Mouse (Mus musculus): Measurements from ENCODE around the gene Fam131b. TPM values are rescaled to one million over a fixed set of nuclear protein-coding genes. Genes with fewer than 3 reads are reported as not detected.

Fam131b gene
- 1 to 10 TPM in 1 of 2 experiments, under 1 TPM in 1; 0.81 to 1.2 TPM for total RNA-seq (2021)
- long read RNA-seq, experiment 1, result 0 reads
- long read RNA-seq, experiment 2, result 0 reads

DNA sequence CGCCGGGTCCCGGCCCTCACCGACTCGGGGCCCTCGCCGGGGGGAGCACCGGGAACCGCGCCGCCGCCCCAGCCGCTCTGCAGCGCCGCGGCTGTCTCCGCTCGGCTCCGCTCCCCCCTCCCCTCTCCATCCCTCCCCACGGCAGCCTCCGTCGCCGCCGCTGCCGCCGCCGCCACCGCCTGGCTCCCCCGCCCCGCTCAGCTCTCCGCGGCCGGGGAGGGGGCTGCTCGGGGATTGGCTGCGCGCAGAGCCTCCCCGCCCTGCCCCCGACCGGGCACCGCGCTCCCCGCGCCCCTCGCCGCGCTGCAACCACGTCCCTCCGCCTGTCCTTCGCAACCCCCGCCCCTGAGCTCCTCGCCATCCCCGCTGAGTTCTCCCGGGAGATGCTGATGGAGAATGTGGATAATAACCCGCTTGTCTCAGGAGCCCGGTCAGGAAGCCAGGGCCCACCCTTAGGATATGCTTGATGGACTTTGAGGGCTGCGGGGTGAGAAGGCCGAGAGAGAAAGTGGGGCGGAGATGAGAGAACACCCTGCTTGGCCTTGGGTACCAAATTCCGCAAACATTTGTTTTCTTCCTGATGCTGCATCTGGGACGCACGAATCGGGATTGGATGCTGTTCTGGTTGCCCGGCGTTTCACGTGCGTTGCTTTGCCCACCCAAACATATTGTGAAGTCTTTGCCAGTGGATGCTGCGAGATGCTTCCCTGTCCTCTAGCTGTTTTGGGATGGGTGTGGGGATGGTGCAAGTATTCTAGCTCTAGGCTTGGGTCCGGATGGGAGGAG lies at the start of gene Fam131b:
TSS of gene Fam131b (minus strand) at position 162 of the 786 bp plus-strand sequence.
- DNase-seq, result peak; percentile 20

DNA sequence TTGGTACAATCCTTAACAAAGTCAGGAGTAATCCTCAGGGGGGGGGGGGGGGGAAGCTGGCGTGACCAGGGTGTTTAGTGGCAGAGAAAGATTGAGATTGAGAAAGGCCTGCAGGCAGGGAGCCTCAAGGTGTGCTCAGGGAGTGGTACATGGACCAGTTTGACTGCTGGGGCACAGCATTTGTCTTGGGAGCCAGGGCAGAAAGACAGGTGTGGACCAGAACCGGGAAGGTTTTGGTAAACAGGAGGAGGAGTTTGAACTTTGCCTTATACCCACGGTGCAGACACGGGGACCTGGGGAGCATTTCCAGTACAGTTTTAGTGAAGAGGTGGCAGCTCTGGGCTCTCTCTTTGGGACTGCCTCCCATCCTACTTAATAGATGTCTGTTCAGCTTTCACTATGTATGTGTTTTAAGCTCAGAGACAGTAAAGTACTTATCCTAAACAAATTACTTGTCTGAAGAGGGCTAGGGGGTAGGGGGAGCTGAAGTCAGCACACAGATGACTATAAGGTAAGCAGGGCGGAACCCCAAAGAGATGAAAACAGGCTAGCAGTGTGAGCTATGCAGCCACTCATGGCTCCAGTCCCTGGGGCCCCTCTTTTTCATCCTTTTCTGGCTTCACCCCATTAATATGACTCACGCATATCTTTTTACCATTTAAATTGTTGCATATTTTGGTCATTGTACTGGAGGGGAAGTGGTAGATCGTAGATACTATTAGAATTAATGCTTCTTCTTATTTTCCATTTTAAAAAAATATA lies 49.4 kb upstream of the Fam131b start:
- DNase-seq, result no peak

DNA sequence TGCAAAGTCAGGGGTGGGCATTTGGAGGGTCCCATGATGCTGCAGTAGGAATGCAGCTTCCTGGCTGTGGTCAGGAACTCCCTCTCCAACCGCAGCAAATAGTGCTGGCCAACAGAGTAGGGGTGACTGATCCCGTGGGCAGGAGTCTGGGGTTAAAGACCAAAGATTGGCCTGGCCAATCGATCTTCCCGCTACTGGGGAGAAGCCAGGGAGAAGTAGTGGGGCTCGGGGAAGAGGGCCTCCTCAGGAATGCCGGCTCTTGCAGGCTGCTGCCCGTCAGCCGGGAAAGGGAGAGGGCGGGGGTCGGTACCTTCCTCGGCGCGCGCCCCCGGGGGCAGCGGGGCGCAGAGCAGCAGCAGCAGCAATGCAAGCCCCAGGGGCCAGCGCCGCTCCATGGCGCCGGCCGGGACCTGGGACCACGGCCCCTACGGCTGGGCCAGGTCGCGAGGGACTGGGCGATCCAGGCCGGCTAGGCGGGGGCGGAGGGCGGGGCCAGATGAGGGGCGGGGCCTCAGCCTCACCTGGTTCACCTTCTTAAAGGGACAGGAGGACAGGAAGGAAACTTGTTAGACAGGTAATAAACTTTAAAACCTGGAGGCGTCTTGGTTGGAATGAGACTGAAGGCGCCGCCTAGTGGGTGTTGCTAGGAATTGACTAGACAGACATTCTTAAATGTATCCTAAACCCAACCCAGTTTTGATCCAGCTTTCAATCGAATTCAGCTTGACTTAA lies 48.5 kb upstream of the Fam131b start, which contains the start of gene Epha1:
TSS of gene Epha1 (minus strand) at position 453 of the 732 bp plus-strand sequence.
- peak; percentile 67 for DNase-seq

DNA sequence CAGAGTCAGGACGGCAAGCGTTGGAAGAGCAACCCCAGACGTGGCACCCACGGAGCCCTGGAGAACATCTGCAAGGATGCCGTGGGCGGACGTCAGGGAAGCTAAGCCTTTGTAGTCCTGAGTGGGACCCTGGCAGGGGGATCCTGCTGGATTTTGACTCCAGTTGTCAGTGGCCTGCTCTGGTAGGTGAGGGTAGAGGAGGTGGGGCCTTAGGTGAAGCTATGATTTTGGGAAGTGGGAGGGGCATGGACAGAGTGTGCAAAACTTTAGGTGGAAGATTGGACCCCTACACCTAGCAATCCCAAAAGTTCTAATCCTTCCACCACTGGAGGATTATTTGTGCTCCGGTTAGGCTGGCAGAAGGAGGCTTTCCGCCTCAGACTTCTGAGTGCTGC lies 48.0 kb upstream of the Fam131b start:
- no peak for DNase-seq

DNA sequence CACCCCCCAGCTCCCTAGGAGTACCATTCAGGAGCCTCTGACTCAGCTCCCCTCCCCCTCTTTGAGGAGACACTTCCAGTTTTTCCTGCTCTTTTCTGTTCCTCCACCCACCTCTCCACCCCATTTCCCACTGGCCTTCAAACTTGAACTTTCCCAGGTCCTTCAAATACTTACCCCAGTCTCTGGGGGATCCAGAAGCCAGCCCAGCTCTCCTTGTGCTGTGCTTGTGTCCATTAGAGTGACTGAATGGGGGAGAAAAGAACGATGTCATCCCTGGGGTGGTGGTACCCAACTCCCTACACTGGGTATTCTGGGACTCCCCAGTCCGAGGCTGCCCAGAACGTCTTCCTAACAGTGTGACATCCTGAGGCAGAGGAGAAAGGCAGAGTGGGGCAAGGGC lies 47.6 kb upstream of the Fam131b start:
- DNase-seq, result no peak

DNA sequence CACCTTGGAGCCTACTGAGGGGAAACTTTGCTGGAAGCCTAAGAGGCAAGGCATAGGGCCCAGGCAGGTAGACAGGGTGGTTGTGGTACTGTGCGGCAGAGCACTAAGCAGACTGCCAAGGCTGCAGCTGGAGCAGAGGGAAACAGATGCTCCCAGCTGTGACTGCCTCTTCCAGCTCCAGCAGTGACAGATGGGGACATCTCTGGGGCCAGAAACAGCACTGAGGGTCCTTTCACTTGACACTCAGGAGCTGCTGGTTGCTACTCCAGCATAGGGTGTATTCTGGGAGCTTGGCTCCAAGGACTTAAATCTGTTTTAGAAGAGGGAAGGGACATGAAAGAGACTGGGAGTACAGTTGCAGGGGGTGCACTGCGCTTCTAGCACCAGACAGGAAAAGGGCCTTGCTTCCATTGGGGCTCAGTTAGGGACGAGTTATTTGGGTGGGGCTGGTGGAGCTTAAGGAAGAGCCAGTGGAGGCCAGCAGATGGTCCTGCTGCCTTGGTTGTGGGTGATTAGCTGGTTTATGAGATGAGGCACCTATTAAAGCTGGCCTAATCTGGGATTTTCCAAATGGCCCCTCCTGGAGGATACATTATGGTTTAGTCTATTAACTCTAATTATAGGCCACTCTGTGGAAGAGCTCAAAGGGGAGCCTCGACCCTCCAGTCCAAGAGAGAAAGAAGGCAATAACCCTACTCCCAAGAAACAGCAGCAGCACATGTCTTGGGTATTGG lies 46.4 kb upstream of the Fam131b start:
- DNase-seq, result no peak

DNA sequence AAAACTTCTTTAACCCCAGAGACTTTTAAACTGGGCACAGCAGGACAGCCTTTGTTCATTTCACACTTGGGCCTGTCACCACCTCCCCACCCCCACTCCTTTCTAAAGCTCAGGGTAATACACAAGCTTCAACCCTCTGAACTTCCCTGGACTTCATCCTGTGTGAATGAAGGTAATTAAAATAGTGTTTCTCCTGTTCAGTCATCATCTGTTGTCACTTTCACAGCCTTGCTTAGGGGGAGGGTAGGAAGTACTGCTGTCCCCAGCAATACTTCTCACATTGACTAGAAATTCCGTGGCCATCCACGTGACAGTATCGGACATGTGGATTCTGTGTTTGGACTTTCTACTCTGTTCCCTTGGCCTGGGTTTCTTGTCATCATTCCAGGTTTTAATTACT lies 45.4 kb upstream of the Fam131b start:
- DNase-seq, result no peak

DNA sequence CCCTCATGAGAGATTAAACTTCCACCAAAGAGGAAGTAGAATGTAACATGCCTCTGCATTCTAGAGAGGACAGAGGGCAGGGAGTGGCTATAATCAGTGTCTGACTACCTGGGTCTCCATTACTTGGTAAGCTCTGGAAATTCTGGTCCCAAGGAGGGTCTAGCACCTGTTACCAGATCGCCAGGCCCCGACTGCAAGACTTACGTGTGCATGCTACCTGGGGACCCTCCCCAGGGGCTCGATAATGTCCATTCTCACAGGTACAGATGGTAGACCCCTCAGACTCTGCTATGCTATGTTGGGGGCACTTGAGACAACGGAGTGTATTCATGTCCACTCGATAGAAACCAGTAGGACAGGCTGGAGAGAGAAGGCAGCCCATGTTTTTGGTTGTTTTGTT lies 40.8 kb upstream of the Fam131b start:
- DNase-seq, result no peak

DNA sequence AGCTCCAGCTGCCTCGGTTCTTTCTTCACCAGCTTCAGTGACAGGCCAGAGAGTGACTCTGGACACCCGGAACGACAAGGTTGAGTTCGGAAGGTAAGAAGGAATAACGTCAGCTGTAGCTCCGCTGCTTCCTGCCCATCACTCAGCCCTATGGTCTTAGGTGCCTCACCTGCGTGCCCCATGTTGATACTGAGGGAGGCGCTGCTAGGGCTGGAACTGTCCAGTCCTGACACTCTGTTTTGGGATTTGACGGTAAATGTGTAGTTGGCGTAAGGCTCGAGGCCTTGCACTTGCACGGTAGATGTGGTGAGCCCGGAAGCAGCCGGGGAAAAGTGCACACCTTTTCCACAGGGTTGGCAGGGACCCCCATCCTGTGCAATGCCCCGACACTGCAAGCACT lies 40.2 kb upstream of the Fam131b start:
- no peak for DNase-seq

DNA sequence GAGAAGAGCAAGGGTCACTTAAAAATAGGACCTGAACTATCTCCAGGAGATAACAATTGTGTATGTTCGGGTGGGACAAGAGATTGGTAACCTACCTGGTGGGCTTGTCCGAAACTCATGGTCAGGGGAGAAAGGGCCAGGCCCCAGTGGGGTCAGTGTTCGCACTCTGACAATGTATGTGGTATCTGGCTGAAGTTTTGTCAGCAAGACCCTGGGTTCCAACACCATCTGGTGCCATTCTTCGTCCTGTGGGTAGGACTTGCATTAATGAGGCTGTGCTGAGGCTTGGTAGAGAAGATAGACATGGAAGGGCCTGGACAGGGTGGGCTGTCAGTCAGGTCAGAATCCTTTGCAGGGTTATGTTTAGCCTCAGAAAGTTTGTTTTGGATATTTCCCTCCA lies 39.6 kb upstream of the Fam131b start:
- no peak for DNase-seq

DNA sequence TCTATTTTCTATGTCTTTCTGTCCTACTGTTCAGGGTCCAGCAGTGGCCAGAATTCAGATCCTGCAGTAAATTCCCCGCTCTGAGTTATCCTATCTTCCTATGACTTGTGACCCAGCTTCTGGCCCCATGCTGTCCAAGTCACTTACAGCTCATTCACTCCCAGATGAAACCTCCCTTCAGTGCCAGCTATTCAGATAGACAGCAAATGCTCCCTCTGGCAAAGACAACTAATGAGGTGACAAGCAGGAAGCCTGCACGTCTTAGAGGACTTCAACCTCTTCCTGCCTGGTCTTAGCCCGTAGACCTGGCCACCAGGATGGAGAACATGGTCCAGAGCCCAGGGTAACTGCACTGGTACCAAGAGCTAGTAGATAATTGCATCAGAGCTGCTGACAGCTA lies 38.5 kb upstream of the Fam131b start:
- DNase-seq, result no peak

DNA sequence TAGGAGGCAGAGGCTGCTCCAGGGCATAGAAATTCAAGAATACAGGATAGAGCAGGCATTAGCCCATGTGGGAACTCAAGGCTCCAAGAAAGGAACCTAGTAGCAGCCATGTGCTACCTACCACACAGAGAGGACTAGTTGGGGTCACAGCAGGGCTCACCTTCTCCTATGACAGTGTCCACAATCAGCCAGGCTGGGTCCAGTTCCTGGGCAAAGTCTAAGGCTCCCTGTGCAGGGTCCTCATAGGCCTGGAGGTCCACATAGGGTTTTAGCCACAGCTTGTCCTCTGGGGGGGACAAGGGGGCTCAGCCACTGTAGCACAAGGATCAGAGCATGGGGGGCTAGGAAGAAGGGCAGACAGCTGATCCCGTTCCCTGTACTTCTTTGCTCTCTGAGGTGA lies 38.1 kb upstream of the Fam131b start:
- no peak for DNase-seq

DNA sequence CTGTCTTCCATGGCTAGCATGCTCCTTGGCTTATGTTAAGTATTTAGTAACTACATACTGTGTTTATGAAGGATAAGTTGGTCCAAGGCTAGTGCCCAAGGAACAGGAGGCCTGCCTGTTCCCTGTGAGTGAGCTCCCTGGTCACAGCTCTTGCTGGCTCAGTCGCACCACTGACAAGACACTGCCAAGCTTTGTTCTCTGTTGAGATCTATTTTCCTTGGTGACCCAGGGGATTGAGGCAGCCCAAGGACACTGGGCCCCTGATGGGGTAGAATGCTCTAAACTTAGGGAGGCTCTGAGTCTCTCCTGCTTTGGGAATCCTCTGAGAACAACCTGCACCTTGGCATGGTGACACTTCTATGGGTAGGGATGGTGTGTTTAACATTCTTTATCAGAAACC lies 37.6 kb upstream of the Fam131b start:
- DNase-seq, result no peak

DNA sequence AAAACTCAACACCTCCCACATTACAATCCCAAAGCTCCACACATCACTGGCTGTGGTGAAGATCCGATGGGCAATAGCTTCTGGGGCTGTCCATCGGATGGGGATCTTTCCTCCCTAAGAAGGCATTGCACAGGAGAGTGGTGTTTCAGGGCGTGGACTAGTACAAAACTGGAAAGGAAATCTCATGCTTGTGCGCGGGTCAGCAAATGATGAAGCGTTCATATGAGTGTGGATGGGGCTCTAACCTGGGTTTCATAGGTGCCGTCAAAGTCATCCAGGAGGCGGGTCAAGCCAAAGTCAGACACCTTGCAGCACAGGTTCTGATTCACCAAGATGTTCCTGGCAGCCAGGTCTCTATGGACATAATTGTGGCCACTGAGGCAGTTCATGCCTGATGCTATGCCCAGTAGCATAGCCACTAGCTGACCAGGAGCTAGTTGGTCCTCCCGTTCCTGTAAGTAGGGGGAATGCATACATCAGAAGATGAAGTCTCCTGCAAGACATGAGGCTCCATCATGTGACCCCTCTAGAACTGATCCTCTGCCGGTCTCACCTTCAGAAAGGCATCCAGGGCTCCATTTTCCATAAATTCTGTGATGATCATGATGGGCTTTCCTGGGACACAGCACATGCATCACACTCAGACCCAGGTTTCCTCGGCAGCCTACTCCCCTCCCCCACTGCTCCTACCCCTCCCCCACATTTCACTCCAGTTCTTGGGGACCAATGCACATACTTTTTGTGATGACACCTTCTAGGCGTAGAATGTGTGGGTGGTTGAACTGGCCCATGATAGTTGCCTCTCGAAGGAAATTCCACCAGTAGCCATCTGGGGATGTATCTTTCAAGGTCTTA lies 36.8 kb upstream of the Fam131b start:
- DNase-seq, result no peak

DNA sequence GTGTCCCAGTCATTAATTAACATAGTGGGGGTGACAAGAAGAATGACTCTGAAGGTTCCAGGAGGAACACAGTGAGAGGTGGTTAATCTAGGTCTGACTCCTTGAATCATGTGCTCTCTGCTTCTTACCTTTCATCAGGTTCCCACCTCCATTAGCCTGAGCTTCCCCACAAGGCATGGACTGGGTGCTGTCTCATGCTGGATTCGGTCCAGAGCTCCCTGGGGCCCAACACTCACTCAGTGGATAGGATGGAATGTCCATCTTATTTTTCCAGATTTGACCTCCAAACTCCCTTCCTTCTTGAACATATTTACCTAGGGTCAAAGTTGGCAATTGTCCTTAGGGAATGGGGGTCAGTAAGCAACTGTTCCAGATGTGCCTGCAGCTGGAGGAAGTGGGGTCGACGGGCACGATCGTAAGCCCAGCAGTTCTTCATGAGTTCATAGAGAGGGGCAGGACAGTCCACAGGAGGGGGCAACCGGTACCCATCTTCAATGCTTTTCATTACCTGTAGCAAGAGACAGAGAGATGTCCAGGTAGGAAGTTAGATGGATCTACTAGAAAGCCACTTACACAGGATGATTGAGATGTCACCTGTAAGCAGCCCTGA lies 35.9 kb upstream of the Fam131b start:
- no peak for DNase-seq

DNA sequence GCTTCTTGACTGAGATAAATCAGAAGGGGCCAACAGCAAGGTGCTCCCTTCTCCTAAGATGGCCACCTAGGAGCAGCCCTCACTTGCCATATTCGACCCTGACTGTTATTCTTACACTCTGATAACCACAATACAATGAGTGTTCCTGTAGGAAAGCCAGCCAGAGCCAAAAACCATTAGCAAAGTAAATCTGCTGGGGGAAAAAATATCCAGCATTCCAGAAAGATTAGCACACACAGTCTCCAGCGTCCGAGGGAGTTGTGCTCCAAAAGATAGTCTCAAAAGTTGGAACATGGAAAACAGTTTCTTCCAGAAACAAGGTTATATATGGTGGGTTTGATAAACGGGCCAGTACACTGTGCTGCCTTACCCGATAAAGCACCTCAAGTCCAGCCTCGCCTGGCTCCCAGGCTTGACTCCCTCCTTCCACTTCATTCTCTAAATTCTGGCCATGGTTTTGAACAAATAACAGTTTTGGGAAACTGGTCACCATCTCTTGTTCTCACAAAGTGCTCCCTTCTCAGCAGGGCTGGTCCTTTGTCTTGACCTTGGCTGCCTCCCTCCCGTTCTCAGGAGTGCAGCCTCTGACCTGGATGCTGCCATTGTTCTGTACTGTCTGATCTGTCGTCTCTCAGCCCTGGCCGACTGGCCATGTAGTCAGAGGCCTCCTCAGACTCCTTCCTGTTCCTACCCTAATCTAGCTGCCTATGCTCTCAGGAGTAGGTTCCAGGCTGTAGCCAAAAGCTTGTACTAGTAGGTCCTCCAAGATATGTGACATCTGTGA lies 35.1 kb upstream of the Fam131b start:
- DNase-seq, result no peak

DNA sequence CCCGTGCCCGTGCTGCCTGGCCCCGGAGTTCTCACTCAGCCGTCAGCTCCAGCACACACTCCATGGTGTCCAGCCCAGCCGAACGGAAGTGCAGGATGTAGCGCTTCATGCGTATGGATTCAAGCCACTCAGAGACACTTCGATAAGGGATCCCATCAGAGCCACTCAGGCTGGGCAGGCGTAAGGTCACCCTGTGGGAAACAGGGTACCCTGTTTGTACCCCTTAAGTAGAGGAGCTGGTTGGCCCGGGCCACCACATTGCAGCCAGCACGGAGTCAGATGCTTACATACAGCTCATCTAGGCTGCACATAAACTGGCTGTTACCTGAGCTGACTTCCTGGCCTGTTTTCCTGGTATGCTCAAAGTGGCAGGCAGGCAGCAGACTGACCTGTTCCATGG lies 34.5 kb upstream of the Fam131b start:
- no peak for DNase-seq

DNA sequence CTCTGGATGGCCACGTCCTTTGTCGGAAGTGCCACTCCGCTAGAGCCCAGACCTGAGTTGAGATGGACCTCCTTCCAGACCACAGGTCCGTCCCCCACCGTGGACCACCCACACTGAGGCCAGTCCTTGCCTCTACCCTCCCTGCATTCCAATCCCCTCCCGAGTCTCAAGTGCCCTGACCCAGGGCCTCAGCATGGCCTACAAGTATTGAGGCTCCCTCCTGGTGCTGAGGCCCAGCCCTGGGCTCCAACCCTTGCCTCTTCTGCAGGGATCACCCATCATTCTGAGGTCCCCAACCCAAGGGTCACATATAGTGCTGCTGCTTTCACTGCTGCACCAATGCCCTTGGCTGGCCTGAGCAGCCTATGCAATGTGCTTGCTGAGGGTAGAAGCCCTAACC lies 33.5 kb upstream of the Fam131b start:
- DNase-seq, result no peak

DNA sequence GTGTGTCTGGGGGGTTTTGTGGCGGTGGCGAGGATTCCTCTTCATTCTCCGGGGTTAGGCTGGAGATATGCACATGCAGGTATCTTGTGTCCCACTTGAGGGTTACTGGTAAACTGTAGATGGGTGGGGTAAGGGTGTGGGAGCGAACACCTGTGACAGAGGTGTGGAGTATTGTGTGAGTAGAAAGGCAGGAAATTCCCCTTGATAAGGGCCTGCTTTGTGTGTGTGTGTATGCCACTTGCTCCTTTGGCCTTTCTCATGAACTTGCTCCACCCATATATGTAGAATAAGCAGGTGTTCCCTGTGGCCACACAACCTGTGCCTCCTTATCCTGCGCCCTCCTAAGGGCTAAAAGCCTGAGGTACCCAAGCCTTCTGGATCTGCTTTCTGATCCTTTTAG lies 32.5 kb upstream of the Fam131b start:
- no peak for DNase-seq
